21 mouse cellular contexts compared by ENCODE assay signal in genomic region chr3:146440422-146440821, GRCm38 (mm10).
"Had no signal": no experiment of that assay in that cellular context is flagged by ENCODE, and none has a peak within 500 bp of the region (broad histone marks: within the 10 kb centered on the region; RNA-seq: fewer than 3 reads in every experiment).

No protein-coding gene starts in this region.

- H3K27me3 ChIP-seq: limb, embryonic 13.5 days; neural tube, embryonic 12.5 days had no signal

- DNase-seq: kidney, adult 18-20 months; kidney, adult 9 months; kidney, postnatal 14 days; kidney, postnatal 4 days; layer of hippocampus, adult 9-11 months; left cerebral cortex, postnatal 4 days; liver; liver, postnatal 0 days; lung, embryonic 14.5 days; lung, postnatal 10 days; lung, postnatal 36 days; midbrain, embryonic 14.5 days; retina, postnatal 1 day; right cerebral cortex, postnatal 25 days; thymus, adult 18-20 months; thymus, postnatal 36 days had no signal

- H3K27ac ChIP-seq: limb, embryonic 13.5 days; liver, embryonic 14.5 days; neural tube, embryonic 12.5 days had no signal

- H3K4me2 ChIP-seq: limb, embryonic 13.5 days; lung, embryonic 14.5 days; midbrain, embryonic 11.5 days; neural tube, embryonic 12.5 days had no signal

- H3K4me1 ChIP-seq: neural tube, embryonic 12.5 days had no signal

- H3K9me3 ChIP-seq: limb, embryonic 13.5 days; neural tube, embryonic 12.5 days had no signal

- H3K4me3 ChIP-seq: layer of hippocampus, adult 2 months; limb, embryonic 13.5 days; neural tube, embryonic 12.5 days had no signal

- ATAC-seq: liver, postnatal 0 days had no signal

- H3K9ac ChIP-seq: limb, embryonic 13.5 days; liver, embryonic 14.5 days; liver, postnatal 0 days; lung, embryonic 14.5 days; neural tube, embryonic 12.5 days had no signal
